Mouse (Mus musculus): ENCODE data around the gene Ripor1. TPM values are rescaled to one million over a fixed set of nuclear protein-coding genes. Genes with fewer than 3 reads are reported as not detected.
A peak's percentile ranks its signal among the peaks of the same experiment; 100 is the strongest.
"Not testable (repeated sequence)": the region's sequence is repeated elsewhere in the genome, so short reads cannot be mapped to it uniquely, and the experiment has no call there.

Ripor1 gene
- polyA plus RNA-seq (2014; fragmentation: Nextera tagmentation; extraction: Ambion mirVana) = 19.3 and 20.3 TPM in 2 replicates

GRCm38 (mm10) chr8:105604804-105605381 lies at the start of gene Ripor1:
Ripor1 (plus strand) TSS chr8:105605255.
- H3K4me1 ChIP-seq (ENCODE audit: control insufficient read depth, insufficient read depth, low read length) = peaks cover 21% of the 10 kb centered on the region
- DNase-seq (ENCODE audit: low spot score) (peak; percentile 85), ATAC-seq (ENCODE audit: insufficient read depth, low FRiP score, low TSS enrichment) (peak; percentile 67)
- H3K4me3 ChIP-seq (ENCODE audit: low read depth, low read length) = peak within 1 kb of the TSS; percentile 85
- H3K27ac ChIP-seq (ENCODE audit: low read depth, low read length) = peak within 1 kb of the TSS; percentile 89
- no peaks in the 10 kb centered on the region for H3K36me3 ChIP-seq (ENCODE audit: control insufficient read depth, insufficient read depth, low read length)
- H3K9ac ChIP-seq (ENCODE audit: low read length) = peak within 1 kb of the TSS; percentile 91
- no peaks in the 10 kb centered on the region for H3K27me3 ChIP-seq (ENCODE audit: control insufficient read depth, insufficient read depth, low read length)
- 1% methylated on average over 17 of the region's 42 CpGs for WGBS
- H3K4me2 ChIP-seq (ENCODE audit: low read depth) = peak within 1 kb of the TSS; percentile 93
- H3K9me3 ChIP-seq (ENCODE audit: control insufficient read depth, low read length) = no peaks in the 10 kb centered on the region

- Histone ChIP-seq H3K9ac (ENCODE audit: low read length) (no peak overlapping the region), H3K4me3 (ENCODE audit: low read depth, low read length) (no peak overlapping the region)
Measured at GRCm38 (mm10) chr8:105562863-105563262, 42.2 kb upstream of the Ripor1 start.

GRCm38 (mm10) chr8:105563871-105564270 lies 41.2 kb upstream of the Ripor1 start:
- H3K36me3 ChIP-seq (ENCODE audit: control insufficient read depth, insufficient read depth, low read length) = no peaks in the 10 kb centered on the region
- WGBS = 76% methylated on average over 1 of the region's 1 CpGs
- H3K27me3 ChIP-seq (ENCODE audit: control insufficient read depth, insufficient read depth, low read length) = no peaks in the 10 kb centered on the region
- no peak overlapping the region for H3K4me2 ChIP-seq (ENCODE audit: low read depth)
- ATAC-seq (ENCODE audit: insufficient read depth, low FRiP score, low TSS enrichment) = no peak
- H3K27ac ChIP-seq (ENCODE audit: low read depth, low read length) = no peak overlapping the region
- H3K4me3 ChIP-seq (ENCODE audit: low read depth, low read length) = no peak overlapping the region
- no peaks in the 10 kb centered on the region for H3K9me3 ChIP-seq (ENCODE audit: control insufficient read depth, low read length)
- H3K9ac ChIP-seq (ENCODE audit: low read length) = no peak overlapping the region
- no peak for DNase-seq (ENCODE audit: low spot score)
- peaks cover 3% of the 10 kb centered on the region for H3K4me1 ChIP-seq (ENCODE audit: control insufficient read depth, insufficient read depth, low read length)

More at GRCm38 (mm10) chr8:105562863-105563262, 42.2 kb upstream of the Ripor1 start:
- ATAC-seq (ENCODE audit: insufficient read depth, low FRiP score, low TSS enrichment) (no peak), DNase-seq (ENCODE audit: low spot score) (no peak)
- WGBS = 87% methylated on average over 3 of the region's 3 CpGs
- H3K9me3 ChIP-seq (ENCODE audit: control insufficient read depth, low read length) = no peaks in the 10 kb centered on the region
- H3K4me2 ChIP-seq (ENCODE audit: low read depth) = no peak overlapping the region
- no peaks in the 10 kb centered on the region for H3K36me3 ChIP-seq (ENCODE audit: control insufficient read depth, insufficient read depth, low read length)
- no peak overlapping the region for H3K27ac ChIP-seq (ENCODE audit: low read depth, low read length)
- H3K27me3 ChIP-seq (ENCODE audit: control insufficient read depth, insufficient read depth, low read length) = no peaks in the 10 kb centered on the region
- H3K4me1 ChIP-seq (ENCODE audit: control insufficient read depth, insufficient read depth, low read length) = peaks cover 3% of the 10 kb centered on the region

- not testable (repeated sequence) for H3K27me3 ChIP-seq (ENCODE audit: control insufficient read depth, insufficient read depth, low read length); H3K27ac ChIP-seq (ENCODE audit: low read depth, low read length); DNase-seq (ENCODE audit: low spot score); H3K4me1 ChIP-seq (ENCODE audit: control insufficient read depth, insufficient read depth, low read length); H3K36me3 ChIP-seq (ENCODE audit: control insufficient read depth, insufficient read depth, low read length); H3K9me3 ChIP-seq (ENCODE audit: control insufficient read depth, low read length); ATAC-seq (ENCODE audit: insufficient read depth, low FRiP score, low TSS enrichment)
- WGBS = 87% methylated on average over 9 of the region's 9 CpGs
- Histone ChIP-seq H3K4me3 (ENCODE audit: low read depth, low read length) (peak overlapping the region; percentile 89), H3K4me2 (ENCODE audit: low read depth) (peak overlapping the region; percentile 93), H3K9ac (ENCODE audit: low read length) (peak overlapping the region; percentile 85)
Measured at GRCm38 (mm10) chr8:105564573-105565229, 40.4 kb upstream of the Ripor1 start.

DNA sequence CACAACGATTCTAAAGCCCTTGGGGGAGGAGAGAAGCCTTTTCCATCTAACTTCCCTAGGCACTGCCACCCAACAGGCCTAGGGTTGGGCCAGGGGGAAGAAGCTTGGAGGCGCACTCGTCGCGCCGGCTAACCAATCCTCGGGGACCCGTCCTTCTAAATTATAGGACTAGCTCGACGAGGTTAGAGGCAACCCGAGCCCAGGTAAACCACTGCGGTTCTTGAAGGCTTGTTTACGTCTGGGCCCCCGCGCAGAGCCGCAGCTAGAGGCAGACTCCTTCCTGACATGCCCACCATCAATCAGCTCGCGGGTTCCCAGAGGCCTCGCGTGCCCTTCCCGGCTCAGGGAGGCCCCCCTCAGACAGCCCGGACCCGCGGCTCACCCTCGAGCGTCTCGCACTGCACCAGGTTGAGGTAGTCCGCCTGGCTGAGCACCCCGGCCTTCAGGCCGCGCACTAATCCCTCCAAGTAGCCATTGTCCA lies 39.6 kb upstream of the Ripor1 start:
- ATAC-seq (ENCODE audit: insufficient read depth, low FRiP score, low TSS enrichment) (peak; percentile 76), DNase-seq (ENCODE audit: low spot score) (no peak)
- Histone ChIP-seq H3K9me3 (ENCODE audit: control insufficient read depth, low read length) (no peaks in the 10 kb centered on the region), H3K9ac (ENCODE audit: low read length) (peak overlapping the region; percentile 85), H3K4me1 (ENCODE audit: control insufficient read depth, insufficient read depth, low read length) (peaks cover 3% of the 10 kb centered on the region), H3K4me3 (ENCODE audit: low read depth, low read length) (peak overlapping the region; percentile 89), H3K27ac (ENCODE audit: low read depth, low read length) (0 out of 2 replicates have a peak overlapping the region, but pooled peaks have one; percentile 62), H3K36me3 (ENCODE audit: control insufficient read depth, insufficient read depth, low read length) (no peaks in the 10 kb centered on the region), H3K4me2 (ENCODE audit: low read depth) (peak overlapping the region; percentile 93), H3K27me3 (ENCODE audit: control insufficient read depth, insufficient read depth, low read length) (no peaks in the 10 kb centered on the region)
- WGBS = under 1% methylated on average over 31 of the region's 31 CpGs

GRCm38 (mm10) chr8:105565952-105566702 lies 38.9 kb upstream of the Ripor1 start, which contains the start of gene Atp6v0d1:
Atp6v0d1 (minus strand) TSS chr8:105566047.
- Histone ChIP-seq H3K9ac (ENCODE audit: low read length) (peak within 1 kb of the TSS; percentile 85), H3K4me1 (ENCODE audit: control insufficient read depth, insufficient read depth, low read length) (peaks cover 3% of the 10 kb centered on the region), H3K36me3 (ENCODE audit: control insufficient read depth, insufficient read depth, low read length) (no peaks in the 10 kb centered on the region), H3K27me3 (ENCODE audit: control insufficient read depth, insufficient read depth, low read length) (no peaks in the 10 kb centered on the region), H3K9me3 (ENCODE audit: control insufficient read depth, low read length) (no peaks in the 10 kb centered on the region), H3K4me2 (ENCODE audit: low read depth) (peak within 1 kb of the TSS; percentile 93), H3K4me3 (ENCODE audit: low read depth, low read length) (peak within 1 kb of the TSS; percentile 89), H3K27ac (ENCODE audit: low read depth, low read length) (0 out of 2 replicates have a peak within 1 kb of the TSS, but pooled peaks have one; percentile 62)
- whole genome bisulfite sequencing = 3% methylated on average over 52 of the region's 53 CpGs
- ATAC-seq (ENCODE audit: insufficient read depth, low FRiP score, low TSS enrichment) = peak; percentile 98
- peak; percentile 99 for DNase-seq (ENCODE audit: low spot score)

DNA sequence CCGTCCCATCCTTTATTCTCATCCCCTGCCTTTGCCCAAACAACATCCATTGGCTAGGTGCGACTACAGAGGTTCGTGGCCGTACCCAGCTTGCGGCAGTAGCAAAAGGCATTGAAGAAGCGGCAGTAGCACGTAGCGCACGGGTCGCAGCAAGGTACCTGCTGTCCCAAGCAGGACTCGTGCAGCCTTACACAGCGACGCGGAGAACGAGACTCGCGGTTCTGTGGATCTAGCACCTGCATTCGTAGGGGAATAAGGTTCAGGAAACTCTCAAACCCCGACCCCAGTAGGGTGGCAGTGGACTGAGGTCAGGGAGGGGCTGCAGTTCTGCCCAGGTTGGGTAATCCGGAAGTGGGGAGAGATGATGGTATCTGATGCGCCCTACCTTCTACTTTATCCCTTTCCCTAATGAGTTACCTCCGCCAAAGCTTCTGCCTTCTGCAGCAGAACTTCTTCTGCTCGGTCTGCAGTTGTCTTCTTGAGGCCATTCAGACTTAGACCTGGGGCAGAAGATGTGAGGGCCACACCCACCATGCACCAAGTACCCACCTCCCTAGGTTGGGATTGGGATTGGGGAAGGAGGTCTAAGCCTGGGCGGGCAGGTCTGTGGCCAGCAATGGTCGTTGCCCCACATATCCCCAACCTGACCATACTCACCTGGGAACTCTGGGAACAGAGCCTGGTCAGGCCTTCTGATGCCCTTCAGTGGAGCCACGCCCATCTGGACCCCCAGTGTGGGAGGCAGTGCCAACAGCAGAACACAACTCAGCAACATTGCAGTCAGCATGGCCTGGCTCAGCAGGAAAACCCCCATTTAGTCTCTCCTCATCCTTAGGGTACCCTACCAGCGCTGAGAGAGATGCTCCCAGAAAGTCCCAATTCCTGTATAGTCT lies 38.1 kb upstream of the Ripor1 start:
- H3K4me1 ChIP-seq (ENCODE audit: control insufficient read depth, insufficient read depth, low read length) = peaks cover 3% of the 10 kb centered on the region
- ATAC-seq (ENCODE audit: insufficient read depth, low FRiP score, low TSS enrichment) (0 out of 2 replicates have a peak, but pooled peaks have one; percentile 0), DNase-seq (ENCODE audit: low spot score) (peak; percentile 40)
- no peaks in the 10 kb centered on the region for H3K27me3 ChIP-seq (ENCODE audit: control insufficient read depth, insufficient read depth, low read length)
- H3K4me2 ChIP-seq (ENCODE audit: low read depth) = peak overlapping the region; percentile 93
- H3K4me3 ChIP-seq (ENCODE audit: low read depth, low read length) = peak overlapping the region; percentile 89
- no peak overlapping the region for H3K27ac ChIP-seq (ENCODE audit: low read depth, low read length)
- WGBS = 27% methylated on average over 27 of the region's 27 CpGs
- H3K9me3 ChIP-seq (ENCODE audit: control insufficient read depth, low read length) = no peaks in the 10 kb centered on the region
- H3K36me3 ChIP-seq (ENCODE audit: control insufficient read depth, insufficient read depth, low read length) = no peaks in the 10 kb centered on the region
- peak overlapping the region; percentile 62 for H3K9ac ChIP-seq (ENCODE audit: low read length)

GRCm38 (mm10) chr8:105571810-105572209 lies 33.2 kb upstream of the Ripor1 start:
- Histone ChIP-seq H3K9ac (ENCODE audit: low read length) (no peak overlapping the region), H3K9me3 (ENCODE audit: control insufficient read depth, low read length) (no peaks in the 10 kb centered on the region), H3K36me3 (ENCODE audit: control insufficient read depth, insufficient read depth, low read length) (no peaks in the 10 kb centered on the region), H3K4me2 (ENCODE audit: low read depth) (no peak overlapping the region), H3K4me1 (ENCODE audit: control insufficient read depth, insufficient read depth, low read length) (no peaks in the 10 kb centered on the region; the same call in 1 of the 2 replicates), H3K27me3 (ENCODE audit: control insufficient read depth, insufficient read depth, low read length) (no peaks in the 10 kb centered on the region), H3K27ac (ENCODE audit: low read depth, low read length) (no peak overlapping the region), H3K4me3 (ENCODE audit: low read depth, low read length) (no peak overlapping the region)
- ATAC-seq (ENCODE audit: insufficient read depth, low FRiP score, low TSS enrichment) (no peak), DNase-seq (ENCODE audit: low spot score) (no peak)
- WGBS = 91% methylated on average over 9 of the region's 9 CpGs

Measured in neural tube, embryonic 11.5 days (tissue).